Mouse (Mus musculus) fibroblast of lung, adult 2 months (primary cell): ENCODE data around the gene 9130213A22Rik.
A peak's percentile ranks its signal among the peaks of the same experiment; 100 is the strongest.

ENCODE experiments used
- DNase-seq: peaks from one replicate; pipeline ENCODE4 v3.0.0-alpha.2; 2011; ENCODE audit warnings: low read depth

9130213A22Rik gene

DNA sequence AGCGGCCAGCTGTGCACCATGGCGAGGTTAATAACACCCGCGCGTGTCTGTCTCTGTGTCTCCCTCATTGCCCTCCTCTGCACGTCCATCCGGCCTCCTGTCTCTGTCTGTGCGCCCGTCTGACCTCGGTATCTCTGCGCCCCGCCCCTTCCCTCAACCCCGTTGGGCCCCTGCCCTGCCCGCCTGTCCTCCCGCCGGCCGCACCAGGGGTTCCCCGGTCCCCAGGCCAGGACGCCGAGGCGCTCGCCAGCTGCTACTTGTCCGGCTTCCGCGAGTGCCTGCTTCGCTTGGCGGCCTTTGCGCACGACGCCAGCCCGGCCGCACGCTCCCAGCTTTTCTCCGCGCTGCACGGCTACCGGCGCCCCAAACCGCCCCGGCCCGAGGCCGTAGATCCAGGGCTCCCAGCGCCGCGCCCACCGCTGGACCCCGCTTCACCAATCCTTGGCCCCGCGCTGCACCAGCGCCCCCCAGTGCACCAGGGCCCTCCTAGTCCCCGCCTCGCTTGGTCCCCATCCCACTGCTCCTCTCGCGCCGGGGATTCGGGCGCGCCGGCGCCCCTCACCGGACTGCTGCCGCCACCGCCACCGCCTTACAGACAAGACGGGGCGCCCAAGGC lies at the start of gene 9130213A22Rik:
Gene 9130213A22Rik (minus strand): TSS at position 254 of the 616 bp plus-strand sequence.
- peak; percentile 50 for DNase-seq

GRCm38 (mm10) chr11:69171626-69172025 lies 49.2 kb upstream of the 9130213A22Rik start:
- DNase-seq = peak; percentile 27

DNA sequence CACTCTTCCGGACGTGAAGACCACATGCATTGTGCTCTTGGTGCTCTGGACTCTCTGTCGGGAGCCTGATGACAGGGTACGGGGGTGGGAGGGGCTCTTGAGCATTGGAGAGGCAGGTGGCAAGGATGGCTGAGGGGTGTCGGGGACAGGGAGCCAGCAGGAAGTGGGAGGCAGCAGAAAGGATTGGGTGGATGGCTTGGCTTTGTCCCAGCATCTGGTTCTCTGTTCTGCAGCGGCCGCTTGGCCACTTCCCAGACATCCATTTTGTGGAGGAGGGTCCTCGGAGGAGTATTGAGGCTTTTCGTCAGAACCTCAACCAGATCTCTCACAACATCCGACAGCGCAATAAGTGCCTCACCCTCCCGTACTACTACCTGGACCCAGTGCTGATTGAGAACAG lies 46.9 kb upstream of the 9130213A22Rik start:
- DNase-seq = no peak

DNA sequence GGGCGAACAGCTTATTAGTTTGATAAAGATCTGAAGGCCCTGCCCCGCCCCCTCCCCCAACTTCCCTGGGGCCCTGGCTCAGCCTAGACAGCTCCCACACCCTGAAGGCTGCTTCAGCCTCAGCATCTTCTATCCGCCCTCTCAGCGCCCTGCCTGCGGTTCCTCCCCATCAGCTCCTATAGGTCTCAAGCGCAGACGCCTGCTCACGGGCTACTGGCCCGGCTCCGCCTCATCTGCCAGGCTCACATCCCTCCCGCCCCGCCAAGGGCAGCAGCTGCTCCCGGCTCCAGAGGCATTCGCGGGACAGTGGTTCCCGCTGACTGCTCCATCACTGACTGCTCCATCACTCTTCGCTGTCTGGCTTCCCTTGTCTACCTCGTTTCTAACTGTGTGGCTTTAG lies 34.4 kb upstream of the 9130213A22Rik start, which contains the start of gene Alox12b:
Gene Alox12b (plus strand): TSS at position 190 of the 400 bp plus-strand sequence.
- no peak for DNase-seq

DNA sequence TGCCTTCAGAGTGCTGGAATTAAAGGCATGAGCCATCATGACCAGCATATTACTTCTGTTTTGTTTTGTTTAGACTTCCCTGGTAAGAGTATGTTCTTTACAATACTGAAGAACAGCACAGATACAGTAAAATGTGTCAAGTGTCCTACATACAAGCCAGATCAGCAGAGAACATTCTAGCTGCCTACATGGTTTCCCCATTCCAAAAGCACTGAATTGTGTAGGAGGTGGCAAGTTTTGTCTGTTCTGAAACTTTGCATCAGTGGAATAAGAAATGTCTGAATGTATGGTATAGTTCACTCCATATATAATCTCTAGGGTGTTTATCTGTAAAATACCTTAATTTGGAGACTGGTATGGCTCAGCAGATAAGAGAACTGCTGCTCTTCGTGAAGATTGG lies 33.0 kb upstream of the 9130213A22Rik start:
- DNase-seq = no peak

- no peak for DNase-seq
Measured at GRCm38 (mm10) chr11:69153831-69154230, 31.4 kb upstream of the 9130213A22Rik start.

DNA sequence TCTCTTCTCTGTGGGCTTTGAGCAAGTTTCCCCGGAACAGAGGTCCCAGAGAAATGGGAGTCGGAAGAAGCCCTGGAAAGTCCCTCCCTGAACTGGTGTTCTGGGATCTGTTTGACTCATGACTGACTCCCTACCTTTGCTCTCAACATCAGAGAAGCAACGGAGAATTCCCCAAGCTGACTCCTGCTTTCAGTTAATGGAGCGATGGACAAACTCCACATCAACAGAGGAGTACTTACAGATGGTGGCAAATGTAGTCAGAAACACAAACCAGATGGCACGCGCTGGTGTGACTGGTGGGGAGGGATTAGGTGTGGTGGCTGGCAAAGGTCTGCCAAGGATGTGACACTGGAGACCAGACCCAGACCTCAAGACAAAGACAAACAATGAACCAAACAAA lies 28.6 kb upstream of the 9130213A22Rik start:
- no peak for DNase-seq

- no peak for DNase-seq
Measured at GRCm38 (mm10) chr11:69150444-69150843, 28.1 kb upstream of the 9130213A22Rik start.

GRCm38 (mm10) chr11:69149728-69150127 lies 27.3 kb upstream of the 9130213A22Rik start:
- no peak for DNase-seq

DNA sequence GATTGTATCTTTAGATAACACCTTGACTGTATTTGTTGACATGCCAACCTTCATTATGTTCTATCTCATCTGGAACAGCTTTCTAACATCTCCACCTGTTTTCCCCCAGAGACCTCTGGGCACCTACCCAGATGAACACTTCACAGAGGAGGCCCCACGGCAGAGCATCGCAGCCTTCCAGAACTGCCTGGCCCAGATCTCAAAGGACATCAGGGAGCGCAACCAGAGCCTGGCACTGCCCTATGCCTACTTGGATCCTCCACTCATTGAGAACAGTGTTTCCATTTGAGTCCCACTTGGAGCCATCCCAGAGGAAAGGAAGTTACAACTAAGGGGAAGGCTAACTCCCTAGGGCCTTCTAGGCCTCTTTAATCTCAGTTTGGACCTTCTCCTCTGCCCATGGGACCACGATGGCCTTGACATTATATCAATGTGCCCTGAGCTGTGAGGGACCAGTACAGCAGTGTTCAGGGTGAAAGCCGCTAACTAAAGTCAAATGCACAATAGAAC lies 26.1 kb upstream of the 9130213A22Rik start:
- no peak for DNase-seq

GRCm38 (mm10) chr11:69147546-69147945 lies 25.2 kb upstream of the 9130213A22Rik start:
- no peak for DNase-seq

- no peak for DNase-seq
Measured at GRCm38 (mm10) chr11:69135361-69135760, 13.0 kb upstream of the 9130213A22Rik start.

GRCm38 (mm10) chr11:69134622-69134968 lies 12.2 kb upstream of the 9130213A22Rik start:
- DNase-seq = no peak

- no peak for DNase-seq
Measured at GRCm38 (mm10) chr11:69133923-69134621, 11.7 kb upstream of the 9130213A22Rik start.

GRCm38 (mm10) chr11:69133566-69133922 lies 11.2 kb upstream of the 9130213A22Rik start:
- DNase-seq = no peak

GRCm38 (mm10) chr11:69128426-69129122 lies 6.2 kb upstream of the 9130213A22Rik start:
- no peak for DNase-seq

- no peak for DNase-seq
Measured at GRCm38 (mm10) chr11:69126706-69127095, 4.3 kb upstream of the 9130213A22Rik start.

GRCm38 (mm10) chr11:69125919-69126705 lies 3.7 kb upstream of the 9130213A22Rik start:
- no peak for DNase-seq

- DNase-seq = no peak
Measured at GRCm38 (mm10) chr11:69125852-69125918, 3.3 kb upstream of the 9130213A22Rik start, which contains the start of gene Aloxe3. Aloxe3 (plus strand) TSS chr11:69125896.

DNA sequence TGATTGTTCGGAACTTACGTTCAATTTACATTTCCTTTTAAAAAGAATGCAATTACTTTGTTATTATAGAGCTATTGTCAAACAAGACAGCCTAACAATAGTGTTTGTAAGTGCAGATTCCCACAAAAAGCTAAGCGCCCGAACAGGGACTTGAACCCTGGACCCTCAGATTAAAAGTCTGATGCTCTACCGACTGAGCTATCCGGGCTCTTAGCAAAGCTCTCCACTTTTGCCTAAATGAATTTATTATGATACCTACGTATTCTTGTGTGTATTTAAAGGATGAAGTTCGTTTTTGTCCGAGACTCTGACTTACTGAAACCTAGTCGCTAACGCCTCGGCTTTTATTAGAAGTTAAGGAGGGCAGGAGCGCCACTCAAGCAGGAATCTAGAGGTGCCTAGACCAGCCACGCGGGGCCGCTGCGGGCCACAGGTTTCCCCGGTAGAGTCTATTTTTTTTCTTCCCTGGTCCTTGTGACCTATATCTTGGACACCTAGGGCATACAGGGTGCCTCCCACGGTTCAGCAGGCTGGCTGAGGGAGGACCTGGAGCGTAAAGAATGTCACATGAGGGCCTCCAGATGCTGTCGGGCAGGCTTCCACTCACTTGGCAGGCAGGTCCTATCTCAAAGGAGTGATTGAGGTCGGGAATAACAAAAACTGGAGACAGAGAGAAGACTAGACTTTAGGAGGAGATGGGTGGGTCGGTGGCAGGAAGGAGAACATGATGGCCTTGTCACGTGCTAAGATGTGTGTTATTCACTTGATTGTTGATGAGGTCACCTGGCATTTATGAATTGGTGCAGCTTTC lies 2.9 kb upstream of the 9130213A22Rik start:
- DNase-seq = peak; percentile 87

DNA sequence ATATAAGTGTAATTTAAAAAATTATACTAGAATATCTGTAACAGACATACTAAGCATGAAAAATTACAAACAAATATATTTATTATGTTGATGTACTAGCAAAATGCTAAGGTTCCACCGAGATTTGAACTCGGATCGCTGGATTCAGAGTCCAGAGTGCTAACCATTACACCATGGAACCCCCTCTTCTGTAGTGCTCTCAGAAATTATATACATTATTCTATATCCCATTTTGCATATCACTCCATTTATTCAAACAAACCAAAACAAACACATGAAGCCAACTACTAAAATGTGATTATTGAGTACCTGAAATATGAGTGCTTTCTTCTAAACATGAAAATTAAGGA lies 2.1 kb upstream of the 9130213A22Rik start:
- no peak for DNase-seq
